Mouse (Mus musculus): Measurements from ENCODE around the gene Vmn2r71. TPM values are rescaled to one million over a fixed set of nuclear protein-coding genes. Genes with fewer than 3 reads are reported as not detected.

Vmn2r71 gene
- not detected for polyA plus RNA-seq (2017; shearing (Covaris generic))

DNA sequence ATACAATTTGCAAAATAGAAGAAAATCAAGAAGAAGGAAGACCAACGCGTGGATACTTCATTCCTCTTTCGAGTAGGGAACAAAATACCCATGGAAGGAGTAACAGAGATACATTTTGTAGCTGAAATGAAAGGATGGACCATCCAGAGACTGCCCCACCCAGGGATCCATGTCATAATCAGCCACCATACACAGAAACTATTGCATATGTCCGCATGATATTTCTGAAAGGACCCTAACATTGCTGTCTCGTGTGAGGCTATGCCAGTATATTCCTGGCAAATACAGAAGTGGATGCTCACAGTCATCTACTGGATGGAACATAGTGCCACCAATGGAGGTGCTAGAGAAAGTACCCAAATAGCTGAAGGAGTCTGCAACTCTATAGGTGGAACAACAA lies at the start of gene Vmn2r71:
Gene Vmn2r71 (plus strand): TSS at position 301 of the 400 bp plus-strand sequence.

DNA sequence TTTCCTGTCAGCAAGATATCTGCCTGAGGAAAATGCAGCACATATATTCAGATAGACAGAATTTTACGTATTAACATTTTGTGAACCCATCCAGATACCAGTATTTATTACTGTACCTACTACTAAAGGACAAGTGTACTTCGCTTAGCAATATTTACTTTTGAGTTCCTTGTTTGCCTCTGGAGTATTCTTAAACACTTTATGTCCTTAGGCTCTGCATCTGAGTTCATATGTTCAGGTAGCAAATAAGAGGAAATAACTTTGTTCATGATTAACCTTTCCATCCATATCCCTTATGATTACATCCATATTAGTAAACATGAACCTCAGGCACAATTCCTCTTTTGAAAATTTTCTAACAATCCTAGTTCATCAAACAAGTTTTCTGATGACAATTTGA lies 6.2 kb downstream of the Vmn2r71 start, which contains the start of gene Vmn2r70:
Gene Vmn2r70 (minus strand): TSS at position 101 of the 400 bp plus-strand sequence.

Other genes with a start within 250 kb of the Vmn2r71 start
- 0.04 TPM for gene Vmn2r69, start 147.2 kb upstream of the Vmn2r71 start, polyA plus RNA-seq (2017; shearing (Covaris generic))
- 0.09 TPM for gene Vmn2r70, start 6.1 kb downstream of the Vmn2r71 start, polyA plus RNA-seq (2017; shearing (Covaris generic))
- gene Vmn2r72, start 192.0 kb downstream of the Vmn2r71 start, polyA plus RNA-seq (2017; shearing (Covaris generic)), result not detected

Measured in naive thymus-derived CD4-positive, alpha-beta T cell, adult 5 months (primary cell).